Mouse (Mus musculus) embryonic facial prominence, embryonic 11.5 days (tissue): ENCODE measurements at regions not wholly inside any gene's neighbourhood (a gene's known extent, or its start where the extent isn't known, plus 50 kb on each side); places are given as distances from the start of the nearest gene placed in this dataset.

ENCODE experiments used
- ATAC-seq: fragments of 200-750 bp; cut with Nextera tagmentation; replicated peaks from 2 replicates; pipeline ENCODE4 v1.8.0; 2017; ENCODE audit warnings: low read depth; ENCODE audit not compliant: insufficient number of reproducible peaks, low FRiP score, low TSS enrichment
- DNase-seq: peaks from one replicate; pipeline ENCODE4 v3.0.0-alpha.2; 2015; ENCODE audit warnings: low spot score
- H3K27ac ChIP-seq: fragments of 300-500 bp; sonication (generic); replicated peaks from 2 replicates; pipeline ENCODE4 v1.5.1; 2014; ENCODE audit warnings: mild to moderate bottlenecking, low read depth, low read length, control low read depth
- H3K27me3 ChIP-seq: fragments of 300-500 bp; sonication (generic); 2 replicates; pipeline ENCODE4 v1.6.1; 2014; ENCODE audit warnings: mild to moderate bottlenecking, low read length, moderate library complexity, mixed read lengths; ENCODE audit not compliant: control insufficient read depth, insufficient read depth
- H3K36me3 ChIP-seq: fragments of 300-500 bp; sonication (generic); replicated peaks from 2 replicates; pipeline ENCODE4 v1.6.1; 2014; ENCODE audit warnings: low read depth, mild to moderate bottlenecking, low read length, moderate library complexity, mixed read lengths; ENCODE audit not compliant: control insufficient read depth, insufficient read depth
- H3K4me1 ChIP-seq: fragments of 300-500 bp; sonication (generic); 2 replicates; pipeline ENCODE4 v1.6.1; 2014; ENCODE audit warnings: low read length, mixed read lengths; ENCODE audit not compliant: control insufficient read depth, insufficient read depth
- H3K4me2 ChIP-seq: fragments of 300-500 bp; sonication (generic); 2 replicates; pipeline ENCODE4 v1.6.1; 2014; ENCODE audit warnings: low read depth, mild to moderate bottlenecking, control low read depth, low read length, moderate library complexity
- H3K4me3 ChIP-seq: fragments of 300-500 bp; sonication (generic); 2 replicates; pipeline ENCODE4 v1.5.1; 2014; ENCODE audit warnings: low read depth, low read length, control low read depth
- H3K9ac ChIP-seq: fragments of 300-500 bp; sonication (generic); replicated peaks from 2 replicates; pipeline ENCODE4 v1.6.1; 2014; ENCODE audit warnings: mild to moderate bottlenecking, control low read depth, low read length
- H3K9me3 ChIP-seq: fragments of 300-500 bp; sonication (generic); replicated peaks from 2 replicates; pipeline ENCODE4 v1.6.1; 2016; ENCODE audit warnings: mild to moderate bottlenecking, low read length, inconsistent platforms, mixed read lengths; ENCODE audit not compliant: control insufficient read depth
- WGBS: fragments of 180-500 bp; shearing (Covaris S2); extraction: QIAGEN DNeasy Blood & Tissue Kit; methylation state at CpG from one replicate; pipeline ENCODE4 v1.1.7; 2014; 5-methylcytosine and 5-hydroxymethylcytosine counted together

GRCm38 (mm10) chr16:73108021-73108452 is 799.9 kb downstream of the Robo1 start:
- Histone ChIP-seq H3K4me3 (no peak overlapping the region), H3K4me2 (no peak overlapping the region), H3K27me3 (no peaks in the 10 kb centered on the region), H3K36me3 (no peaks in the 10 kb centered on the region), H3K9me3 (no peaks in the 10 kb centered on the region), H3K9ac (no peak overlapping the region), H3K4me1 (no peaks in the 10 kb centered on the region), H3K27ac (no peak overlapping the region)
- no peak for ATAC-seq
- no peak for DNase-seq
- WGBS: 73% methylated on average over 7 of the region's 7 CpGs

GRCm38 (mm10) chr16:73107608-73108007 is 799.5 kb downstream of the Robo1 start:
- DNase-seq (no peak), ATAC-seq (no peak)
- no peaks in the 10 kb centered on the region for H3K27me3 ChIP-seq
- H3K9me3 ChIP-seq: no peaks in the 10 kb centered on the region
- no peak overlapping the region for H3K4me2 ChIP-seq
- no peaks in the 10 kb centered on the region for H3K36me3 ChIP-seq
- H3K9ac ChIP-seq: no peak overlapping the region
- H3K27ac ChIP-seq: no peak overlapping the region
- 87% methylated on average over 9 of the region's 9 CpGs for whole genome bisulfite sequencing
- no peak overlapping the region for H3K4me3 ChIP-seq
- H3K4me1 ChIP-seq: no peaks in the 10 kb centered on the region

GRCm38 (mm10) chr16:73105496-73105895 is 797.4 kb downstream of the Robo1 start:
- H3K27ac ChIP-seq: no peak overlapping the region
- ATAC-seq: no peak

GRCm38 (mm10) chr16:73100273-73100672 is 792.2 kb downstream of the Robo1 start:
- Histone ChIP-seq H3K36me3 (no peaks in the 10 kb centered on the region), H3K9ac (no peak overlapping the region), H3K4me1 (no peaks in the 10 kb centered on the region), H3K27ac (no peak overlapping the region), H3K4me2 (no peak overlapping the region), H3K27me3 (no peaks in the 10 kb centered on the region), H3K4me3 (no peak overlapping the region), H3K9me3 (no peaks in the 10 kb centered on the region)
- DNase-seq: no peak
- ATAC-seq: no peak
- WGBS: 44% methylated on average over 8 of the region's 8 CpGs

More at GRCm38 (mm10) chr16:73105496-73105895, 797.4 kb downstream of the Robo1 start:
- H3K9ac ChIP-seq: no peak overlapping the region
- DNase-seq: no peak
- WGBS: 76% methylated on average over 10 of the region's 10 CpGs
- no peaks in the 10 kb centered on the region for H3K27me3 ChIP-seq
- no peak overlapping the region for H3K4me2 ChIP-seq
- H3K9me3 ChIP-seq: no peaks in the 10 kb centered on the region
- no peaks in the 10 kb centered on the region for H3K4me1 ChIP-seq
- H3K36me3 ChIP-seq: no peaks in the 10 kb centered on the region
- H3K4me3 ChIP-seq: no peak overlapping the region

GRCm38 (mm10) chr16:73098760-73099159 is 790.7 kb downstream of the Robo1 start:
- WGBS: 25% methylated on average over 4 of the region's 4 CpGs

GRCm38 (mm10) chr16:73097176-73097575 is 789.1 kb downstream of the Robo1 start:
- no peak overlapping the region for H3K4me3 ChIP-seq
- no peaks in the 10 kb centered on the region for H3K9me3 ChIP-seq
- H3K9ac ChIP-seq: no peak overlapping the region
- ATAC-seq (no peak), DNase-seq (peak; percentile 44)
- H3K27me3 ChIP-seq: no peaks in the 10 kb centered on the region
- no peaks in the 10 kb centered on the region for H3K36me3 ChIP-seq
- no peaks in the 10 kb centered on the region for H3K4me1 ChIP-seq
- 14% methylated on average over 14 of the region's 14 CpGs for WGBS
- peak overlapping the region; percentile 7; the same call in 1 of the 2 replicates for H3K4me2 ChIP-seq
- H3K27ac ChIP-seq: no peak overlapping the region; the same call in 1 of the 2 replicates

More at GRCm38 (mm10) chr16:73098760-73099159, 790.7 kb downstream of the Robo1 start:
- Histone ChIP-seq H3K4me3 (no peak overlapping the region), H3K36me3 (no peaks in the 10 kb centered on the region), H3K9me3 (no peaks in the 10 kb centered on the region), H3K27ac (no peak overlapping the region), H3K27me3 (no peaks in the 10 kb centered on the region), H3K4me2 (no peak overlapping the region), H3K4me1 (no peaks in the 10 kb centered on the region), H3K9ac (no peak overlapping the region)
- DNase-seq (peak; percentile 69), ATAC-seq (no peak)

- Histone ChIP-seq H3K4me3 (no peak overlapping the region), H3K27ac (no peak overlapping the region), H3K4me1 (no peaks in the 10 kb centered on the region), H3K9ac (no peak overlapping the region), H3K9me3 (no peaks in the 10 kb centered on the region), H3K27me3 (no peaks in the 10 kb centered on the region), H3K36me3 (no peaks in the 10 kb centered on the region), H3K4me2 (peak overlapping the region; percentile 7; the same call in 1 of the 2 replicates)
- peak; percentile 43 for DNase-seq
- 10% methylated on average over 8 of the region's 8 CpGs for WGBS
- ATAC-seq: no peak
Observed at GRCm38 (mm10) chr16:73096091-73097083, 788.3 kb downstream of the Robo1 start.
